Mouse (Mus musculus) neural tube, embryonic 13.5 days (tissue): ENCODE measurements around the gene Mark2. TPM values are rescaled to one million over a fixed set of nuclear protein-coding genes. Genes with fewer than 3 reads are reported as not detected.

ENCODE experiments used
- ATAC-seq: fragments of 200-750 bp; cut with Nextera tagmentation; 2 replicates; pipeline ENCODE4 v1.8.0; 2017; ENCODE audit warnings: low read depth, mild to moderate bottlenecking, moderate TSS enrichment, moderate library complexity
- H3K27ac ChIP-seq: fragments of 300-500 bp; sonication (generic); replicated peaks from 2 replicates; pipeline ENCODE4 v1.5.1; 2015; ENCODE audit warnings: moderate library complexity, mild to moderate bottlenecking, inconsistent platforms
- H3K27me3 ChIP-seq: fragments of 300-500 bp; sonication (generic); 2 replicates; pipeline ENCODE4 v1.6.1; 2015; ENCODE audit warnings: mild to moderate bottlenecking, inconsistent platforms
- H3K36me3 ChIP-seq: fragments of 300-500 bp; sonication (generic); 2 replicates; pipeline ENCODE4 v1.6.1; 2015; ENCODE audit warnings: mild to moderate bottlenecking, inconsistent platforms
- H3K4me1 ChIP-seq: fragments of 300-500 bp; sonication (generic); replicated peaks from 2 replicates; pipeline ENCODE4 v1.6.1; 2015; ENCODE audit warnings: inconsistent platforms
- H3K4me2 ChIP-seq: fragments of 300-500 bp; sonication (generic); 2 replicates; pipeline ENCODE4 v1.6.1; 2015; ENCODE audit warnings: inconsistent platforms, mild to moderate bottlenecking, moderate library complexity
- H3K4me3 ChIP-seq: fragments of 300-500 bp; sonication (generic); 2 replicates; pipeline ENCODE4 v1.5.1; 2015; ENCODE audit warnings: mild to moderate bottlenecking, inconsistent platforms
- H3K9ac ChIP-seq: fragments of 300-500 bp; sonication (generic); 2 replicates; pipeline ENCODE4 v1.6.1; 2015; ENCODE audit warnings: moderate library complexity, mild to moderate bottlenecking, inconsistent platforms
- H3K9me3 ChIP-seq: fragments of 300-500 bp; sonication (generic); 2 replicates; pipeline ENCODE4 v1.6.1; 2016; ENCODE audit warnings: inconsistent platforms
- WGBS: fragments of 180-500 bp; shearing (Covaris S2); methylation state at CpG from one replicate; pipeline ENCODE4 v1.1.7; 2015; 5-methylcytosine and 5-hydroxymethylcytosine counted together
- polyA plus RNA-seq: library from polyadenylated mRNA; unstranded; fragments of >200 nt; fragmentation: Nextera tagmentation; extraction: Ambion mirVana; gene quantifications from 2 replicates; pipeline ENCODE4 v1.2.1, GENCODE M21; 2015

Mark2 gene
- polyA plus RNA-seq, 1 experiment from 2014 or later: 48.0 TPM

- no peak for ATAC-seq
- no peak overlapping the region for H3K9ac ChIP-seq
- H3K27ac ChIP-seq: no peak overlapping the region
- H3K27me3 ChIP-seq: no peaks in the 10 kb centered on the region
- H3K4me3 ChIP-seq: no peak overlapping the region
- no peaks in the 10 kb centered on the region for H3K9me3 ChIP-seq
- WGBS: 82% methylated on average over 3 of the region's 3 CpGs
- peaks cover 5% of the 10 kb centered on the region for H3K4me1 ChIP-seq
- no peaks in the 10 kb centered on the region for H3K36me3 ChIP-seq
- H3K4me2 ChIP-seq: no peak overlapping the region
Measured at GRCm38 (mm10) chr19:7246021-7246420, 95.6 kb downstream of the Mark2 start.

- Histone ChIP-seq H3K4me3 (peak within 1 kb of the TSS; percentile 73), H3K4me1 (peaks cover 42% of the 10 kb centered on the region), H3K4me2 (peak within 1 kb of the TSS; percentile 87), H3K9me3 (no peaks in the 10 kb centered on the region), H3K27ac (peak within 1 kb of the TSS; percentile 88), H3K9ac (peak within 1 kb of the TSS; percentile 86), H3K27me3 (no peaks in the 10 kb centered on the region), H3K36me3 (no peaks in the 10 kb centered on the region; the same call in 1 of the 2 replicates)
- peak; percentile 97 for ATAC-seq
- 1% methylated on average over 77 of the region's 80 CpGs for WGBS
Measured at GRCm38 (mm10) chr19:7240782-7241690, 100.6 kb downstream of the Mark2 start, which contains the start of gene Naa40. Naa40 (minus strand) TSS chr19:7241183.

- Histone ChIP-seq H3K27ac (peak overlapping the region; percentile 88), H3K4me1 (peaks cover 42% of the 10 kb centered on the region), H3K4me3 (peak overlapping the region; percentile 73), H3K9me3 (no peaks in the 10 kb centered on the region), H3K27me3 (no peaks in the 10 kb centered on the region), H3K9ac (peak overlapping the region; percentile 86), H3K4me2 (peak overlapping the region; percentile 87), H3K36me3 (no peaks in the 10 kb centered on the region; the same call in 1 of the 2 replicates)
- ATAC-seq: no peak
- 4% methylated on average over 13 of the region's 13 CpGs for WGBS
Measured at GRCm38 (mm10) chr19:7240291-7240690, 101.4 kb downstream of the Mark2 start.

- Histone ChIP-seq H3K4me3 (peak overlapping the region; percentile 73), H3K27me3 (no peaks in the 10 kb centered on the region), H3K27ac (no peak overlapping the region), H3K36me3 (no peaks in the 10 kb centered on the region; the same call in 1 of the 2 replicates), H3K9me3 (no peaks in the 10 kb centered on the region), H3K9ac (peak overlapping the region; percentile 86), H3K4me2 (peak overlapping the region; percentile 87), H3K4me1 (peaks cover 42% of the 10 kb centered on the region)
- WGBS: 86% methylated on average over 3 of the region's 3 CpGs
- ATAC-seq: no peak
Measured at GRCm38 (mm10) chr19:7239574-7239973, 102.1 kb downstream of the Mark2 start.

GRCm38 (mm10) chr19:7236742-7237141 is 104.9 kb downstream of the Mark2 start:
- Histone ChIP-seq H3K4me1 (peaks cover 42% of the 10 kb centered on the region), H3K27me3 (no peaks in the 10 kb centered on the region), H3K9me3 (no peaks in the 10 kb centered on the region), H3K4me2 (no peak overlapping the region), H3K36me3 (peaks cover 26% of the 10 kb centered on the region), H3K4me3 (no peak overlapping the region), H3K9ac (no peak overlapping the region), H3K27ac (no peak overlapping the region)
- 81% methylated on average over 4 of the region's 4 CpGs for WGBS
- ATAC-seq: no peak

GRCm38 (mm10) chr19:7236011-7236410 is 105.6 kb downstream of the Mark2 start:
- 94% methylated on average over 2 of the region's 2 CpGs for WGBS
- H3K27ac ChIP-seq: no peak overlapping the region
- no peaks in the 10 kb centered on the region for H3K9me3 ChIP-seq
- no peak for ATAC-seq
- peaks cover 37% of the 10 kb centered on the region for H3K4me1 ChIP-seq
- H3K36me3 ChIP-seq: peaks cover 33% of the 10 kb centered on the region
- no peak overlapping the region for H3K4me2 ChIP-seq
- no peak overlapping the region for H3K9ac ChIP-seq
- H3K27me3 ChIP-seq: no peaks in the 10 kb centered on the region
- H3K4me3 ChIP-seq: no peak overlapping the region

GRCm38 (mm10) chr19:7235461-7235860 is 106.2 kb downstream of the Mark2 start:
- ATAC-seq: no peak
- Histone ChIP-seq H3K36me3 (peaks cover 39% of the 10 kb centered on the region), H3K4me3 (no peak overlapping the region), H3K27me3 (no peaks in the 10 kb centered on the region), H3K9ac (peak overlapping the region; percentile 41; the same call in 1 of the 2 replicates), H3K9me3 (no peaks in the 10 kb centered on the region), H3K4me2 (no peak overlapping the region), H3K4me1 (peaks cover 37% of the 10 kb centered on the region), H3K27ac (no peak overlapping the region)
- WGBS: 90% methylated on average over 9 of the region's 9 CpGs

- H3K4me2 ChIP-seq: no peak overlapping the region
- peak; percentile 83 for ATAC-seq
- no peak overlapping the region for H3K4me3 ChIP-seq
- H3K4me1 ChIP-seq: peaks cover 29% of the 10 kb centered on the region
- no peak overlapping the region for H3K9ac ChIP-seq
- WGBS: 61% methylated on average over 8 of the region's 8 CpGs
- H3K36me3 ChIP-seq: peaks cover 46% of the 10 kb centered on the region
- no peaks in the 10 kb centered on the region for H3K27me3 ChIP-seq
- H3K9me3 ChIP-seq: no peaks in the 10 kb centered on the region
- no peak overlapping the region for H3K27ac ChIP-seq
Measured at GRCm38 (mm10) chr19:7234537-7235221, 107.0 kb downstream of the Mark2 start.

GRCm38 (mm10) chr19:7226511-7226914 is 115.1 kb downstream of the Mark2 start:
- Histone ChIP-seq H3K9me3 (no peaks in the 10 kb centered on the region), H3K27ac (no peak overlapping the region), H3K36me3 (peaks cover 60% of the 10 kb centered on the region), H3K4me2 (no peak overlapping the region), H3K4me1 (no peaks in the 10 kb centered on the region), H3K27me3 (no peaks in the 10 kb centered on the region), H3K9ac (no peak overlapping the region), H3K4me3 (no peak overlapping the region)
- 82% methylated on average over 6 of the region's 6 CpGs for WGBS
- no peak for ATAC-seq

Other genes with a start within 250 kb of the Mark2 start
- 9.6 and 10.9 TPM in 2 replicates for gene Flrt1, start 236.1 kb downstream of the Mark2 start, polyA plus RNA-seq
- gene Otub1, start 135.5 kb downstream of the Mark2 start, polyA plus RNA-seq: 227 and 243 TPM in 2 replicates
- 918 and 1,011 TPM in 2 replicates for gene Cox8a, start 124.2 kb downstream of the Mark2 start, polyA plus RNA-seq
- 58.1 TPM in 2 replicates for gene Naa40, start 100.7 kb downstream of the Mark2 start, polyA plus RNA-seq
- 31.0 and 31.1 TPM in 2 replicates for gene Rcor2, start 74.5 kb downstream of the Mark2 start, polyA plus RNA-seq
- 29.1 and 29.2 TPM in 2 replicates for gene Spindoc, start 41.1 kb upstream of the Mark2 start, polyA plus RNA-seq
- gene 2700081O15Rik, start 75.8 kb upstream of the Mark2 start, polyA plus RNA-seq: 16.5 and 17.0 TPM in 2 replicates
- 518 and 529 TPM in 2 replicates for gene Rtn3, start 141.4 kb upstream of the Mark2 start, polyA plus RNA-seq
- 6.8 and 6.9 TPM in 2 replicates for gene Atl3, start 152.2 kb upstream of the Mark2 start, polyA plus RNA-seq
- 2.9 and 4.8 TPM in 2 replicates for gene Pla2g16, start 215.6 kb upstream of the Mark2 start, polyA plus RNA-seq